Mouse (Mus musculus) stomach, embryonic 16.5 days (tissue): ENCODE measurements around the gene Pde10a. TPM values are rescaled to one million over a fixed set of nuclear protein-coding genes. Genes with fewer than 3 reads are reported as not detected.

ENCODE experiments used
- ATAC-seq: fragments of 200-750 bp; cut with Nextera tagmentation; 2 replicates; pipeline ENCODE4 v1.8.0; 2017; ENCODE audit warnings: moderate number of reproducible peaks, moderate TSS enrichment; ENCODE audit not compliant: insufficient read depth, low FRiP score
- H3K27ac ChIP-seq: fragments of 300-500 bp; sonication (generic); 2 replicates; pipeline ENCODE4 v1.5.1; 2014; ENCODE audit warnings: low read length
- H3K27me3 ChIP-seq: fragments of 300-500 bp; sonication (generic); 2 replicates; pipeline ENCODE4 v1.6.1; 2014; ENCODE audit warnings: low read length, control low read depth, mixed read lengths; ENCODE audit not compliant: control insufficient read depth, insufficient read depth
- H3K36me3 ChIP-seq: fragments of 300-500 bp; sonication (generic); 2 replicates; pipeline ENCODE4 v1.6.1; 2014; ENCODE audit warnings: low read length; ENCODE audit not compliant: control insufficient read depth, insufficient read depth
- H3K4me1 ChIP-seq: fragments of 300-500 bp; sonication (generic); 2 replicates; pipeline ENCODE4 v1.6.1; 2014; ENCODE audit warnings: low read length, control low read depth, mixed read lengths; ENCODE audit not compliant: control insufficient read depth, insufficient read depth
- H3K4me2 ChIP-seq: fragments of 300-500 bp; sonication (generic); 2 replicates; pipeline ENCODE4 v1.6.1; 2014; ENCODE audit warnings: low read depth, low read length, mixed read lengths
- H3K4me3 ChIP-seq: fragments of 300-500 bp; sonication (generic); replicated peaks from 2 replicates; pipeline ENCODE4 v1.5.1; 2014; ENCODE audit warnings: mild to moderate bottlenecking, low read length
- H3K9ac ChIP-seq: fragments of 300-500 bp; sonication (generic); 2 replicates; pipeline ENCODE4 v1.6.1; 2014; ENCODE audit warnings: low read length
- H3K9me3 ChIP-seq: fragments of 300-500 bp; sonication (generic); replicated peaks from 2 replicates; pipeline ENCODE4 v1.6.1; 2016; ENCODE audit warnings: low read length, control low read depth; ENCODE audit not compliant: control insufficient read depth
- WGBS: fragments of 180-500 bp; shearing (Covaris S2); extraction: QIAGEN DNeasy Blood & Tissue Kit; methylation state at CpG from one replicate; pipeline ENCODE4 v1.1.7; 2014; 5-methylcytosine and 5-hydroxymethylcytosine counted together
- polyA plus RNA-seq: library from polyadenylated mRNA; unstranded; fragments of >200 nt; fragmentation: Nextera tagmentation; extraction: Ambion mirVana; gene quantifications from 2 replicates; pipeline ENCODE4 v1.2.1, GENCODE M21; 2015

The Pde10a gene
- polyA plus RNA-seq, 1 experiment from 2014 or later = 1.2 TPM

DNA sequence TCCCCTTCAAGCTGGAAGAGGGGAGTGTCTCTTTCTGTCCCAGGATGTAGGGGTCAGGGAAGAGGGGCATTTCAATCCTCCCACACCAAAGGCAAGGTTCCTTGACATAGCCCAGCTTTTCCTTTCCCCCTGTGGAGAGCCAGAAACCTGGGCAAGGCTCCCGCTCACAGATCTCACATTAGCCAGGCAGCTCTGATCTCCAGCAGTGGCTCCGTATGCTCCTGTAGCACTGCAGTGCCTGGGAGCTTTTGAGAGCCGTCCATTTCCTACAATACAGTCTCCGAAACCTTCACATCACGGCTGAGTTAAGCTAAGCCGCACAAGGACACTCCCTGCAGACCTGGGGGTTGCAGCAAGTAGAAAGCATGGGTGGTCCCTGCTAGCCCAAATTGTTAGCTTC is 29.0 kb downstream of the Pde10a start:
- no peaks in the 10 kb centered on the region for H3K27me3 ChIP-seq
- H3K4me3 ChIP-seq = no peak overlapping the region
- H3K27ac ChIP-seq = no peak overlapping the region
- H3K4me2 ChIP-seq = no peak overlapping the region
- no peak overlapping the region for H3K9ac ChIP-seq
- H3K9me3 ChIP-seq = no peaks in the 10 kb centered on the region
- 77% methylated on average over 6 of the region's 6 CpGs for WGBS
- no peaks in the 10 kb centered on the region for H3K4me1 ChIP-seq
- ATAC-seq = no peak
- H3K36me3 ChIP-seq = no peaks in the 10 kb centered on the region

DNA sequence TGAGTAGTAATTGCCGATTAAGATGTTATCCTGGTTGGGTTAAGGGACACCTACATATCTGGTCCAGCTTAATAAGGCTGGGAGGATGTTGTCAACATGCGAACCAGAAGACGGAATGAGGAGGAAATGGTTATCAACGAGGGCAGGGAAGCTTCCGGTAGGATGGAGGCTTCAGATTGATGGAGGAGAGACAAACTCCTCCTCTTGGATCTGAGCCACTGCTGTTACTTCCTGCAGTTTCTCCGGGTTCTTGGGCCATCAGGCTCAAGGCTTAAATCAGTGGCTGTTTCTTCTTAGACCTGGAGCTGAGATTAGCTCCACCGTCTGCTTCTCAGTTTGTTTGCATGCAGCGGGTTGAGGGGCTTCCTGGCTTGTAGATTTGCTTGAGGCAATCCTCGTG is 30.6 kb downstream of the Pde10a start:
- ATAC-seq = no peak
- no peaks in the 10 kb centered on the region for H3K36me3 ChIP-seq
- no peaks in the 10 kb centered on the region for H3K9me3 ChIP-seq
- no peaks in the 10 kb centered on the region for H3K4me1 ChIP-seq
- H3K27me3 ChIP-seq = no peaks in the 10 kb centered on the region
- H3K9ac ChIP-seq = no peak overlapping the region
- no peak overlapping the region for H3K4me3 ChIP-seq
- H3K4me2 ChIP-seq = no peak overlapping the region
- no peak overlapping the region for H3K27ac ChIP-seq
- WGBS = 71% methylated on average over 9 of the region's 9 CpGs

- 76% methylated on average over 6 of the region's 6 CpGs for WGBS
- Histone ChIP-seq H3K9ac (no peak overlapping the region), H3K36me3 (no peaks in the 10 kb centered on the region), H3K4me3 (no peak overlapping the region), H3K9me3 (no peaks in the 10 kb centered on the region), H3K27me3 (no peaks in the 10 kb centered on the region), H3K4me2 (no peak overlapping the region), H3K27ac (no peak overlapping the region), H3K4me1 (no peaks in the 10 kb centered on the region)
- no peak for ATAC-seq
These were observed 31.1 kb downstream of the Pde10a start for GRCm38 (mm10) chr17:8556223-8556622.

- H3K4me1 ChIP-seq = no peaks in the 10 kb centered on the region
- no peaks in the 10 kb centered on the region for H3K9me3 ChIP-seq
- no peak overlapping the region for H3K4me3 ChIP-seq
- no peak overlapping the region for H3K9ac ChIP-seq
- no peak for ATAC-seq
- H3K27ac ChIP-seq = no peak overlapping the region
- H3K36me3 ChIP-seq = no peaks in the 10 kb centered on the region
- WGBS = 81% methylated on average over 8 of the region's 8 CpGs
- H3K4me2 ChIP-seq = no peak overlapping the region
- no peaks in the 10 kb centered on the region for H3K27me3 ChIP-seq
These were observed 32.8 kb downstream of the Pde10a start for GRCm38 (mm10) chr17:8557926-8558325.

GRCm38 (mm10) chr17:8562101-8562885 is 37.1 kb downstream of the Pde10a start:
- H3K4me3 ChIP-seq = no peak overlapping the region
- no peaks in the 10 kb centered on the region for H3K36me3 ChIP-seq
- ATAC-seq = no peak
- H3K4me2 ChIP-seq = no peak overlapping the region
- H3K9me3 ChIP-seq = no peaks in the 10 kb centered on the region
- no peak overlapping the region for H3K27ac ChIP-seq
- H3K27me3 ChIP-seq = no peaks in the 10 kb centered on the region
- 79% methylated on average over 14 of the region's 14 CpGs for WGBS
- H3K4me1 ChIP-seq = no peaks in the 10 kb centered on the region
- no peak overlapping the region for H3K9ac ChIP-seq

GRCm38 (mm10) chr17:8562886-8563280 is 37.7 kb downstream of the Pde10a start:
- 71% methylated on average over 1 of the region's 1 CpGs for WGBS

DNA sequence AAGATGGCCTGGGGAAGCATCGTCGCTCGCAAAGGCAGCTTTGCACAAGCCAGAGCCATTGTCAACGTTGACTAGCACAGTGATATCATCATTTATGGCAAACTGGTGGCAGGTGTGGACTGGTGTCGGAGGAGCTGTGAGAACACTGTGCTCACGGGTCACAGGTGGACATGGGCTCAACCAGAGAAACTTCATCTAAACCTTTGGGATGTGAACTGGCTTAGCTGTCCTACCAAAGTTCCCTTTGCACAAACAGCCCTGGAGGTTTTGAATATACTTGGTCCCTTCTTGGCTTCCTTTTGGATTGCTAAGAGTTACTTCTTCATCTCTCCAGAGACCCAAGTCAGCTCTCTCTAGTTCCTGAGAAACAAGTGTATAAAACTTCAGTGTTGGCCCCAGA is 41.7 kb downstream of the Pde10a start, which contains the start of gene Gm17087:
Gm17087 (minus strand) TSS at position 101 of the 400 bp plus-strand sequence.
- no peaks in the 10 kb centered on the region for H3K4me1 ChIP-seq
- no peaks in the 10 kb centered on the region for H3K9me3 ChIP-seq
- no peaks in the 10 kb centered on the region for H3K27me3 ChIP-seq
- H3K36me3 ChIP-seq = no peaks in the 10 kb centered on the region
- H3K27ac ChIP-seq = no peak within 1 kb of the TSS
- no peak for ATAC-seq
- no peak within 1 kb of the TSS for H3K4me2 ChIP-seq
- no peak within 1 kb of the TSS for H3K4me3 ChIP-seq
- H3K9ac ChIP-seq = no peak within 1 kb of the TSS
- 88% methylated on average over 6 of the region's 6 CpGs for WGBS

More at GRCm38 (mm10) chr17:8562886-8563280, 37.7 kb downstream of the Pde10a start:
- Histone ChIP-seq H3K9ac (no peak overlapping the region), H3K4me3 (no peak overlapping the region), H3K27me3 (no peaks in the 10 kb centered on the region), H3K27ac (no peak overlapping the region), H3K9me3 (no peaks in the 10 kb centered on the region), H3K4me1 (no peaks in the 10 kb centered on the region), H3K36me3 (no peaks in the 10 kb centered on the region), H3K4me2 (no peak overlapping the region)
- ATAC-seq = no peak

GRCm38 (mm10) chr17:8573542-8574260 is 48.5 kb downstream of the Pde10a start:
- Histone ChIP-seq H3K4me1 (no peaks in the 10 kb centered on the region), H3K9me3 (no peaks in the 10 kb centered on the region), H3K9ac (no peak overlapping the region), H3K36me3 (no peaks in the 10 kb centered on the region), H3K4me3 (no peak overlapping the region), H3K27me3 (no peaks in the 10 kb centered on the region), H3K4me2 (no peak overlapping the region), H3K27ac (no peak overlapping the region)
- ATAC-seq = no peak
- 76% methylated on average over 8 of the region's 8 CpGs for WGBS

- Histone ChIP-seq H3K4me2 (no peak overlapping the region), H3K4me3 (no peak overlapping the region), H3K27me3 (no peaks in the 10 kb centered on the region), H3K9ac (no peak overlapping the region), H3K27ac (no peak overlapping the region), H3K36me3 (no peaks in the 10 kb centered on the region), H3K9me3 (no peaks in the 10 kb centered on the region), H3K4me1 (no peaks in the 10 kb centered on the region)
- 60% methylated on average over 3 of the region's 3 CpGs for WGBS
- no peak for ATAC-seq
These were observed 55.2 kb downstream of the Pde10a start for GRCm38 (mm10) chr17:8580360-8580759.
